ENCODE assay signal across 8 mouse cellular contexts in the genomic region with DNA sequence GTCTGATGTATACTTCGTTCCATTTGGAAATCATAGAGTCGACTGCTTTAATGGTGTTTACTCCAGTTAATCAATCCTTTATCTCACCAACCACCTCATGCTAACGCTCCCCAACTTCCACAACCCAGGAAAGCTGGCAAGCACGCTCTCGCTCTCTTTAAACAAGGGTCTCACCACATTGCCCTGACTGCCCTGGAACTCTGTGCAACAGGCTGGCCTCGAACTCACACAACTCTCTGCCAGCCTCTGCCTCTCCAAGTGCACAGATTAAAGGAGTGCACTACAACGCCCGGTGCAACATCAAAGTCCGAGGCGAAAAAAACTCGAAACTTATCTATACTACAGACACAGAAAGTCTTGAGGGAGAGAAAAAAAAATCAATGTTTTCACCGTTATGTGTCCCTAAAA. TPM values are rescaled to one million over a fixed set of nuclear protein-coding genes. Genes with fewer than 3 reads are reported as not detected.
DNase-seq lines count a peak whose midpoint lies in the region; ATAC-seq and TF ChIP-seq lines count a peak whose summit lies in the region.

No protein-coding gene starts in this region.

- H3K79me2 ChIP-seq in liver, adult 2 months (ENCODE audit: control insufficient read depth, insufficient read depth, low read length), result peaks cover 12% of the 10 kb centered on the region; the same call in 1 of the 2 replicates

- no peaks in the 10 kb centered on the region for H3K9me3 ChIP-seq in embryonic facial prominence, embryonic 10.5 days
- H3K9me3 ChIP-seq in hindbrain, embryonic 11.5 days (ENCODE audit: control insufficient read depth, low read length), result no peaks in the 10 kb centered on the region

- no peak for DNase-seq in liver, adult 2 months (ENCODE audit: extremely low read depth, low read depth, low spot score)
- DNase-seq in liver (no peak), MN1 (ENCODE audit: low spot score) (no peak)
- no peak for DNase-seq in embryonic facial prominence, embryonic 10.5 days (ENCODE audit: low spot score)
- no peak for DNase-seq in hindbrain, embryonic 11.5 days (ENCODE audit: low spot score)
- no peak for DNase-seq in layer of hippocampus, postnatal 25 days (ENCODE audit: extremely low spot score in 1 of 2, low spot score in 1 of 2)
- no peak for DNase-seq in cerebellum, adult 9-10 months

- peak overlapping the region; percentile 88 for H3K9ac ChIP-seq in liver, adult 2 months (ENCODE audit: low read depth, low read length)
- peak overlapping the region; percentile 77 for H3K9ac ChIP-seq in hindbrain, embryonic 11.5 days (ENCODE audit: low read depth, low read length)

- no peak for TF ChIP-seq POLR2A in liver, adult 2 months (IDR thresholded peaks at IDR 0.05; ENCODE audit: extremely low read depth, insufficient read depth, low read length)

- H3K27ac ChIP-seq in liver, adult 2 months (replicated peaks; ENCODE audit: insufficient read depth, low read depth, low read length), result peak overlapping the region; percentile 89
- H3K27ac ChIP-seq in embryonic facial prominence, embryonic 10.5 days (replicated peaks), result peak overlapping the region; percentile 94
- H3K27ac ChIP-seq in hindbrain, embryonic 11.5 days (ENCODE audit: low read depth, low read length), result peak overlapping the region; percentile 91

- H3K36me3 ChIP-seq in liver, adult 2 months (ENCODE audit: control insufficient read depth, insufficient read depth, low read length), result peaks cover 7% of the 10 kb centered on the region
- peaks cover 28% of the 10 kb centered on the region for H3K36me3 ChIP-seq in embryonic facial prominence, embryonic 10.5 days (replicated peaks)
- no peaks in the 10 kb centered on the region for H3K36me3 ChIP-seq in hindbrain, embryonic 11.5 days (ENCODE audit: control insufficient read depth, insufficient read depth, low read length)

- peaks cover 13% of the 10 kb centered on the region for H3K4me1 ChIP-seq in liver, adult 2 months (ENCODE audit: control insufficient read depth, insufficient read depth, low read length)
- peaks cover 10% of the 10 kb centered on the region for H3K4me1 ChIP-seq in embryonic facial prominence, embryonic 10.5 days
- peaks cover 5% of the 10 kb centered on the region; the same call in 1 of the 2 replicates for H3K4me1 ChIP-seq in hindbrain, embryonic 11.5 days (replicated peaks; ENCODE audit: control insufficient read depth, insufficient read depth, low read length)

- no peak for TF ChIP-seq CTCF in liver, adult 2 months (IDR thresholded peaks at IDR 0.05; ENCODE audit: low read depth, low read length)

- no peaks in the 10 kb centered on the region for H3K27me3 ChIP-seq in liver, adult 2 months (ENCODE audit: control insufficient read depth, insufficient read depth, low read length)
- H3K27me3 ChIP-seq in embryonic facial prominence, embryonic 10.5 days (replicated peaks; ENCODE audit: low read depth, poor library complexity, severe bottlenecking), result no peaks in the 10 kb centered on the region
- no peaks in the 10 kb centered on the region for H3K27me3 ChIP-seq in hindbrain, embryonic 11.5 days (ENCODE audit: control insufficient read depth, insufficient read depth, low read length)

- peak overlapping the region; percentile 87 for H3K4me3 ChIP-seq in liver, adult 2 months (ENCODE audit: insufficient read depth, low read depth, low read length)
- H3K4me3 ChIP-seq in embryonic facial prominence, embryonic 10.5 days, result peak overlapping the region; percentile 80
- H3K4me3 ChIP-seq in hindbrain, embryonic 11.5 days (ENCODE audit: low read depth, low read length), result peak overlapping the region; percentile 68

- H3K4me2 ChIP-seq in hindbrain, embryonic 11.5 days (replicated peaks; ENCODE audit: low read depth, low read length), result peak overlapping the region; percentile 83

- ATAC-seq in hindbrain, embryonic 11.5 days (ENCODE audit: low FRiP score), result peak; percentile 46; the same call in 1 of the 2 replicates
- peak; percentile 10; the same call in 1 of the 2 replicates for ATAC-seq in megakaryocyte, adult 5-6 weeks (ENCODE audit: poor library complexity, severe bottlenecking)

- under 1% methylated on average over 12 of the region's 12 CpGs for WGBS in liver, adult 2 months
- 5% methylated on average over 12 of the region's 12 CpGs for WGBS in embryonic facial prominence, embryonic 10.5 days
- 5% methylated on average over 12 of the region's 12 CpGs for WGBS in hindbrain, embryonic 11.5 days

RNA-seq across cellular contexts. Expression of gene Gm28048, which starts 0.3 kb away (rescaled TPM):
- 12.4 and 13.0 TPM in 2 replicates for total RNA-seq in liver, adult 2 months (2014; rRNA removed)
- not detected in 2 replicates for polyA plus RNA-seq in liver, adult 2 months (2012; rRNA removed)
- polyA plus RNA-seq in embryonic facial prominence, embryonic 10.5 days (2016; fragmentation: Nextera tagmentation; extraction: Ambion mirVana), result 4.3 and 4.6 TPM in 2 replicates
- 4.8 and 6.1 TPM in 2 replicates for polyA plus RNA-seq in hindbrain, embryonic 11.5 days (2014; fragmentation: Nextera tagmentation; extraction: Ambion mirVana)
- total RNA-seq in megakaryocyte, adult 5-6 weeks (2015), result 58.7 and 62.6 TPM in 2 replicates
- 31.5 and 36.8 TPM in 2 replicates for total RNA-seq in megakaryocyte, adult 5-6 weeks (2017)
- total RNA-seq in layer of hippocampus, postnatal 25 days (2021), result 10 to 100 TPM in 1 of 2 experiments, 1 to 10 TPM in 1; 9.5 to 10.4 TPM

RNA-seq across cellular contexts. Expression of gene Commd1, which starts 0.6 kb away (rescaled TPM):
- 42.4 and 53.5 TPM in 2 replicates for total RNA-seq in liver, adult 2 months (2014; rRNA removed)
- polyA plus RNA-seq in liver, adult 2 months (2012; rRNA removed), result 15.9 and 18.5 TPM in 2 replicates
- 367 and 371 TPM in 2 replicates for polyA plus RNA-seq in embryonic facial prominence, embryonic 10.5 days (2016; fragmentation: Nextera tagmentation; extraction: Ambion mirVana)
- polyA plus RNA-seq in hindbrain, embryonic 11.5 days (2014; fragmentation: Nextera tagmentation; extraction: Ambion mirVana), result 401 and 411 TPM in 2 replicates
- 138 TPM in 2 replicates for total RNA-seq in megakaryocyte, adult 5-6 weeks (2015)
- 98.5 and 129 TPM in 2 replicates for total RNA-seq in megakaryocyte, adult 5-6 weeks (2017)
- 10 to 100 TPM; 50.9 to 62.2 TPM for total RNA-seq in layer of hippocampus, postnatal 25 days (2021)

RNA-seq across cellular contexts. Expression of gene Cct4, which starts 8.8 kb away (rescaled TPM):
- total RNA-seq in liver, adult 2 months (2014; rRNA removed), result 86.8 and 92.2 TPM in 2 replicates
- 89.2 and 136 TPM in 2 replicates for polyA plus RNA-seq in liver, adult 2 months (2012; rRNA removed)
- 422 and 440 TPM in 2 replicates for polyA plus RNA-seq in embryonic facial prominence, embryonic 10.5 days (2016; fragmentation: Nextera tagmentation; extraction: Ambion mirVana)
- 446 and 457 TPM in 2 replicates for polyA plus RNA-seq in hindbrain, embryonic 11.5 days (2014; fragmentation: Nextera tagmentation; extraction: Ambion mirVana)
- total RNA-seq in megakaryocyte, adult 5-6 weeks (2015), result 184 and 193 TPM in 2 replicates
- total RNA-seq in megakaryocyte, adult 5-6 weeks (2017), result 137 and 141 TPM in 2 replicates
- 100 to 1,000 TPM in 1 of 2 experiments, 10 to 100 TPM in 1; 99.5 to 114 TPM for total RNA-seq in layer of hippocampus, postnatal 25 days (2021)

RNA-seq across cellular contexts. Expression of gene Zrsr1, which starts 9.7 kb away (rescaled TPM):
- 5.6 and 6.8 TPM in 2 replicates for total RNA-seq in liver, adult 2 months (2014; rRNA removed)
- polyA plus RNA-seq in liver, adult 2 months (2012; rRNA removed), result 3.8 and 4.9 TPM in 2 replicates
- 2.4 TPM in 2 replicates for polyA plus RNA-seq in embryonic facial prominence, embryonic 10.5 days (2016; fragmentation: Nextera tagmentation; extraction: Ambion mirVana)
- polyA plus RNA-seq in hindbrain, embryonic 11.5 days (2014; fragmentation: Nextera tagmentation; extraction: Ambion mirVana), result 4.7 and 5.2 TPM in 2 replicates
- total RNA-seq in megakaryocyte, adult 5-6 weeks (2015), result 7.2 and 7.4 TPM in 2 replicates
- 11.7 and 15.4 TPM in 2 replicates for total RNA-seq in megakaryocyte, adult 5-6 weeks (2017)
- total RNA-seq in layer of hippocampus, postnatal 25 days (2021), result 10 to 100 TPM; 56.5 to 61.7 TPM

RNA-seq across cellular contexts. Expression of gene Fam161a, which starts 25.8 kb away (rescaled TPM):
- total RNA-seq in liver, adult 2 months (2014; rRNA removed), result 1.9 and 3.8 TPM in 2 replicates
- polyA plus RNA-seq in liver, adult 2 months (2012; rRNA removed), result 0.95 and 1.0 TPM in 2 replicates
- 2.8 and 2.9 TPM in 2 replicates for polyA plus RNA-seq in embryonic facial prominence, embryonic 10.5 days (2016; fragmentation: Nextera tagmentation; extraction: Ambion mirVana)
- 5.0 and 6.9 TPM in 2 replicates for polyA plus RNA-seq in hindbrain, embryonic 11.5 days (2014; fragmentation: Nextera tagmentation; extraction: Ambion mirVana)
- total RNA-seq in megakaryocyte, adult 5-6 weeks (2015), result 3.5 and 4.1 TPM in 2 replicates
- 2.6 and 3.5 TPM in 2 replicates for total RNA-seq in megakaryocyte, adult 5-6 weeks (2017)
- total RNA-seq in layer of hippocampus, postnatal 25 days (2021), result 1 to 10 TPM; 4.2 to 6.3 TPM
